Mouse (Mus musculus) cerebellum, adult 9-11 months (tissue): Measurements from ENCODE around the gene Mib2.

ENCODE experiments used
- DNase-seq: peaks from one replicate; pipeline ENCODE4 v3.0.0; 2022

The Mib2 gene

GRCm38 (mm10) chr4:155606825-155607224, 62.2 kb downstream of the Mib2 start:
- DNase-seq = no peak

DNA sequence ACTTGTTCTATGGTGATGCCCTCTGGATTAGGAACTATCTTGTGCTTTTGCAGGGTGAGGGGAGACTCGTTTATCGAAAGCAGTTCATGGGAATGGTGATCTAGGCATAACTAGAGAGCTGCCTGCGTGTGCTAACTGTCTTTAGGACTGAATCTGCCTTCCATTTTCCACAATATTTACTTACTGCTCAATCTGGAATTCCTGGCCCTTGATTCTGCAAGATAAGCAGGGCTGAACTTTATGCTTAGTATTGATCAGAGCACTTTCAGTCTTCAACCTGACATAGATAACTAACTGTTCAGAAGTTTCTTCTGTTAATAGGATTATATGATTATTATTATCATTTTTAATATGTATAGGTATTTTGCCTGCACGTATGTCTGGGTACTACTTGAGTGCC, 63.9 kb downstream of the Mib2 start:
- no peak for DNase-seq
